Mouse (Mus musculus): ENCODE results near the gene Rpusd3. TPM values are rescaled to one million over a fixed set of nuclear protein-coding genes. Genes with fewer than 3 reads are reported as not detected.
A peak's percentile ranks its signal among the peaks of the same experiment; 100 is the strongest.

Gene Rpusd3
- polyA plus RNA-seq, 1 experiment from 2014 or later, result 21.5 TPM

GRCm38 (mm10) chr6:113410001-113410400 lies 9.1 kb downstream of the Rpusd3 start:
- ATAC-seq, result no peak
- Histone ChIP-seq H3K9ac (ENCODE audit: low read depth, low read length) (no peak overlapping the region), H3K4me3 (ENCODE audit: low read depth, low read length) (no peak overlapping the region), H3K9me3 (ENCODE audit: control insufficient read depth) (no peaks in the 10 kb centered on the region), H3K4me1 (replicated peaks; ENCODE audit: control insufficient read depth, insufficient read depth, low read length) (no peaks in the 10 kb centered on the region), H3K27ac (ENCODE audit: low read depth, low read length) (no peak overlapping the region), H3K27me3 (replicated peaks; ENCODE audit: control insufficient read depth, insufficient read depth, low read length) (no peaks in the 10 kb centered on the region), H3K4me2 (replicated peaks; ENCODE audit: low read depth) (no peak overlapping the region), H3K36me3 (ENCODE audit: control insufficient read depth, insufficient read depth) (peaks cover 40% of the 10 kb centered on the region)
- WGBS, result 61% methylated on average over 1 of the region's 1 CpGs
- TF ChIP-seq CTCF (IDR thresholded peaks at IDR 0.05; ENCODE audit: low read depth), result no peak

- 86% methylated on average over 9 of the region's 9 CpGs for WGBS
- H3K9me3 ChIP-seq (ENCODE audit: control insufficient read depth), result no peaks in the 10 kb centered on the region
- no peak overlapping the region for H3K9ac ChIP-seq (ENCODE audit: low read depth, low read length)
- TF ChIP-seq CTCF (IDR thresholded peaks at IDR 0.05; ENCODE audit: low read depth), result peak; percentile 55
- H3K27me3 ChIP-seq (replicated peaks; ENCODE audit: control insufficient read depth, insufficient read depth, low read length), result no peaks in the 10 kb centered on the region
- H3K4me2 ChIP-seq (replicated peaks; ENCODE audit: low read depth), result no peak overlapping the region
- no peak overlapping the region for H3K4me3 ChIP-seq (ENCODE audit: low read depth, low read length)
- no peak for ATAC-seq
- H3K27ac ChIP-seq (ENCODE audit: low read depth, low read length), result no peak overlapping the region
- peaks cover 21% of the 10 kb centered on the region for H3K36me3 ChIP-seq (ENCODE audit: control insufficient read depth, insufficient read depth)
- H3K4me1 ChIP-seq (replicated peaks; ENCODE audit: control insufficient read depth, insufficient read depth, low read length), result 0 out of 2 replicates have a peak, but pooled peaks cover 3% of the 10 kb centered on the region
Measured at GRCm38 (mm10) chr6:113406683-113407082, 12.5 kb downstream of the Rpusd3 start.

- Histone ChIP-seq H3K27ac (ENCODE audit: low read depth, low read length) (no peak overlapping the region), H3K9me3 (ENCODE audit: control insufficient read depth) (no peaks in the 10 kb centered on the region), H3K27me3 (replicated peaks; ENCODE audit: control insufficient read depth, insufficient read depth, low read length) (no peaks in the 10 kb centered on the region), H3K4me1 (replicated peaks; ENCODE audit: control insufficient read depth, insufficient read depth, low read length) (0 out of 2 replicates have a peak, but pooled peaks cover 3% of the 10 kb centered on the region), H3K4me3 (ENCODE audit: low read depth, low read length) (no peak overlapping the region), H3K4me2 (replicated peaks; ENCODE audit: low read depth) (no peak overlapping the region), H3K36me3 (ENCODE audit: control insufficient read depth, insufficient read depth) (peaks cover 27% of the 10 kb centered on the region), H3K9ac (ENCODE audit: low read depth, low read length) (no peak overlapping the region)
- TF ChIP-seq CTCF (IDR thresholded peaks at IDR 0.05; ENCODE audit: low read depth), result no peak
- no peak for ATAC-seq
- WGBS, result 83% methylated on average over 6 of the region's 6 CpGs
Measured at GRCm38 (mm10) chr6:113405483-113405882, 13.7 kb downstream of the Rpusd3 start.

GRCm38 (mm10) chr6:113404649-113405448 lies 14.3 kb downstream of the Rpusd3 start:
- ATAC-seq, result peak; percentile 50
- no peak overlapping the region for H3K27ac ChIP-seq (ENCODE audit: low read depth, low read length)
- no peaks in the 10 kb centered on the region for H3K9me3 ChIP-seq (ENCODE audit: control insufficient read depth)
- no peak overlapping the region for H3K9ac ChIP-seq (ENCODE audit: low read depth, low read length)
- no peak overlapping the region for H3K4me3 ChIP-seq (ENCODE audit: low read depth, low read length)
- no peak overlapping the region for H3K4me2 ChIP-seq (replicated peaks; ENCODE audit: low read depth)
- TF ChIP-seq CTCF (IDR thresholded peaks at IDR 0.05; ENCODE audit: low read depth), result no peak
- peaks cover 27% of the 10 kb centered on the region for H3K36me3 ChIP-seq (ENCODE audit: control insufficient read depth, insufficient read depth)
- 58% methylated on average over 12 of the region's 12 CpGs for WGBS
- 0 out of 2 replicates have a peak, but pooled peaks cover 3% of the 10 kb centered on the region for H3K4me1 ChIP-seq (replicated peaks; ENCODE audit: control insufficient read depth, insufficient read depth, low read length)
- H3K27me3 ChIP-seq (replicated peaks; ENCODE audit: control insufficient read depth, insufficient read depth, low read length), result no peaks in the 10 kb centered on the region

GRCm38 (mm10) chr6:113402094-113402493 lies 17.0 kb downstream of the Rpusd3 start:
- 90% methylated on average over 13 of the region's 13 CpGs for WGBS

GRCm38 (mm10) chr6:113396270-113397030 lies 22.7 kb downstream of the Rpusd3 start:
- H3K9me3 ChIP-seq (ENCODE audit: control insufficient read depth), result no peaks in the 10 kb centered on the region
- no peak overlapping the region for H3K4me3 ChIP-seq (ENCODE audit: low read depth, low read length)
- peak; percentile 55 for ATAC-seq
- no peak for TF ChIP-seq CTCF (IDR thresholded peaks at IDR 0.05; ENCODE audit: low read depth)
- H3K27ac ChIP-seq (ENCODE audit: low read depth, low read length), result no peak overlapping the region
- no peak overlapping the region for H3K4me2 ChIP-seq (replicated peaks; ENCODE audit: low read depth)
- no peaks in the 10 kb centered on the region; the same call in 1 of the 2 replicates for H3K4me1 ChIP-seq (replicated peaks; ENCODE audit: control insufficient read depth, insufficient read depth, low read length)
- no peak overlapping the region for H3K9ac ChIP-seq (ENCODE audit: low read depth, low read length)
- H3K36me3 ChIP-seq (ENCODE audit: control insufficient read depth, insufficient read depth), result peaks cover 16% of the 10 kb centered on the region; the same call in 1 of the 2 replicates
- no peaks in the 10 kb centered on the region for H3K27me3 ChIP-seq (replicated peaks; ENCODE audit: control insufficient read depth, insufficient read depth, low read length)
- WGBS, result 56% methylated on average over 10 of the region's 10 CpGs

More at GRCm38 (mm10) chr6:113402094-113402493, 17.0 kb downstream of the Rpusd3 start:
- H3K9ac ChIP-seq (ENCODE audit: low read depth, low read length), result no peak overlapping the region
- H3K36me3 ChIP-seq (ENCODE audit: control insufficient read depth, insufficient read depth), result peaks cover 10% of the 10 kb centered on the region; the same call in 1 of the 2 replicates
- H3K4me2 ChIP-seq (replicated peaks; ENCODE audit: low read depth), result no peak overlapping the region
- H3K27me3 ChIP-seq (replicated peaks; ENCODE audit: control insufficient read depth, insufficient read depth, low read length), result no peaks in the 10 kb centered on the region
- no peaks in the 10 kb centered on the region for H3K9me3 ChIP-seq (ENCODE audit: control insufficient read depth)
- 0 out of 2 replicates have a peak, but pooled peaks cover 3% of the 10 kb centered on the region for H3K4me1 ChIP-seq (replicated peaks; ENCODE audit: control insufficient read depth, insufficient read depth, low read length)
- no peak for ATAC-seq
- TF ChIP-seq CTCF (IDR thresholded peaks at IDR 0.05; ENCODE audit: low read depth), result no peak
- H3K27ac ChIP-seq (ENCODE audit: low read depth, low read length), result no peak overlapping the region
- H3K4me3 ChIP-seq (ENCODE audit: low read depth, low read length), result no peak overlapping the region
